Mouse (Mus musculus) CH12.LX (cell line): Measurements from ENCODE around the gene Mark2. TPM values are rescaled to one million over a fixed set of nuclear protein-coding genes. Genes with fewer than 3 reads are reported as not detected.

ENCODE experiments used
- DNase-seq: peaks from one replicate; pipeline ENCODE4 v3.0.0-alpha.2; 2013; ENCODE audit errors: extremely low read depth
- H3K27ac ChIP-seq: 2 replicates; pipeline ENCODE4 v1.5.1; 2012; ENCODE audit warnings: low read depth, mild to moderate bottlenecking, control low read depth, moderate library complexity; ENCODE audit not compliant: insufficient read depth
- H3K27me3 ChIP-seq: replicated peaks from 2 replicates; pipeline ENCODE3; 2012; ENCODE audit warnings: inconsistent platforms
- H3K36me3 ChIP-seq, 2 experiments: replicated peaks in 1 of 2; 2 replicates each; pipeline versions ENCODE3 to v1.6.1; 2012; ENCODE audit warnings: inconsistent platforms in 1 of 2, low read length in 1 of 2, mild to moderate bottlenecking in 1 of 2, mixed read lengths in 1 of 2, moderate library complexity in 1 of 2; ENCODE audit not compliant: control insufficient read depth in 1 of 2, insufficient read depth in 1 of 2
- H3K4me1 ChIP-seq, 2 experiments: 2 replicates each; pipeline ENCODE4 v1.6.1; 2012; ENCODE audit warnings: inconsistent platforms in 1 of 2, moderate library complexity in 1 of 2; ENCODE audit not compliant: insufficient read depth in 2 of 2, control insufficient read depth in 1 of 2
- H3K4me2 ChIP-seq: 2 replicates; pipeline ENCODE4 v1.6.1; 2012; ENCODE audit warnings: low read depth, mild to moderate bottlenecking, control low read depth; ENCODE audit not compliant: poor library complexity, insufficient read depth, severe bottlenecking
- H3K4me3 ChIP-seq, 3 experiments: fragments of 150-350 bp in 1 of 3; sonication (generic) in 1 of 3; replicated peaks in 1 of 3; 2 replicates each; pipeline versions ENCODE3 to v1.5.1; 2011 to 2012; ENCODE audit warnings: low read depth in 2 of 3, low read length in 2 of 3, mild to moderate bottlenecking in 2 of 3, moderate library complexity in 2 of 3, control low read depth in 1 of 3, improper control_type of control experiment in 1 of 3, inconsistent platforms in 1 of 3, mixed read lengths in 1 of 3; ENCODE audit not compliant: poor library complexity in 1 of 3
- H3K79me2 ChIP-seq: replicated peaks from 2 replicates; pipeline ENCODE4 v1.6.1; 2012; ENCODE audit warnings: mild to moderate bottlenecking, moderate library complexity; ENCODE audit not compliant: control insufficient read depth, poor library complexity, insufficient read depth, severe bottlenecking; ENCODE audit errors: extremely low read depth
- H3K9ac ChIP-seq: 2 replicates; pipeline ENCODE4 v1.6.1; 2012; ENCODE audit warnings: low read depth, mild to moderate bottlenecking, control low read depth, moderate library complexity; ENCODE audit not compliant: insufficient read depth
- H3K9me3 ChIP-seq: replicated peaks from 2 replicates; pipeline ENCODE3; 2012; ENCODE audit warnings: low read length, inconsistent platforms, mixed read lengths
- BHLHE40 ChIP-seq: IDR thresholded peaks from 2 replicates; pipeline ENCODE4 v1.6.1; 2011; ENCODE audit warnings: mild to moderate bottlenecking, low read depth, low read length, improper control_type of control experiment
- CHD1 ChIP-seq: IDR thresholded peaks from 2 replicates; pipeline ENCODE4 v1.6.1; 2012; ENCODE audit warnings: low read depth, low read length, improper control_type of control experiment, inconsistent platforms
- CHD2 ChIP-seq: IDR thresholded peaks from 2 replicates; pipeline ENCODE4 v1.6.1; 2011; ENCODE audit warnings: low read length, improper control_type of control experiment
- E2F4 ChIP-seq: IDR thresholded peaks from 2 replicates; pipeline ENCODE4 v1.6.1; 2011; ENCODE audit warnings: low read depth, low read length, improper control_type of control experiment; ENCODE audit not compliant: insufficient replicate concordance
- ELF1 ChIP-seq: IDR thresholded peaks from 2 replicates; pipeline ENCODE4 v1.6.1; 2014; ENCODE audit warnings: low read depth, mild to moderate bottlenecking, inconsistent platforms, low read length, improper control_type of control experiment
- EP300 ChIP-seq: IDR thresholded peaks from 2 replicates; pipeline ENCODE4 v1.6.1; 2011; ENCODE audit warnings: low read length, improper control_type of control experiment
- JUN ChIP-seq: IDR thresholded peaks from 2 replicates; pipeline ENCODE4 v1.6.1; 2011; ENCODE audit warnings: low read depth, mild to moderate bottlenecking, low read length, improper control_type of control experiment, moderate library complexity; ENCODE audit not compliant: insufficient read depth
- JUND ChIP-seq: conservative IDR thresholded peaks from 2 replicates; pipeline ENCODE4 v1.6.1; 2011; ENCODE audit warnings: low read depth, low read length, improper control_type of control experiment
- KAT2A ChIP-seq: IDR thresholded peaks from 2 replicates; pipeline ENCODE4 v1.6.1; 2012; ENCODE audit warnings: low read length, improper control_type of control experiment, inconsistent platforms; ENCODE audit not compliant: insufficient replicate concordance
- MAFK ChIP-seq: IDR thresholded peaks from 2 replicates; pipeline ENCODE4 v1.6.1; 2011; ENCODE audit warnings: low read length, improper control_type of control experiment; ENCODE audit not compliant: insufficient replicate concordance
- MEF2A ChIP-seq: IDR thresholded peaks from 2 replicates; pipeline ENCODE4 v1.6.1; 2014; ENCODE audit warnings: low read depth, mild to moderate bottlenecking, inconsistent platforms, low read length, improper control_type of control experiment, borderline replicate concordance
- MXI1 ChIP-seq: IDR thresholded peaks from 2 replicates; pipeline ENCODE4 v1.6.1; 2011; ENCODE audit warnings: mild to moderate bottlenecking, low read depth, low read length, improper control_type of control experiment
- NRF1 ChIP-seq: IDR thresholded peaks from 2 replicates; pipeline ENCODE4 v1.6.1; 2014; ENCODE audit warnings: low read depth, mild to moderate bottlenecking, inconsistent platforms, low read length, improper control_type of control experiment, moderate library complexity
- POLR2A ChIP-seq: IDR thresholded peaks from 2 replicates; pipeline ENCODE4 v1.6.1; 2011; ENCODE audit warnings: low read depth, mild to moderate bottlenecking, improper control_type of control experiment, low read length
- RAD21 ChIP-seq: IDR thresholded peaks from 2 replicates; pipeline ENCODE4 v1.6.1; 2011; ENCODE audit warnings: low read depth, mild to moderate bottlenecking, low read length, improper control_type of control experiment, moderate library complexity
- SIN3A ChIP-seq: IDR thresholded peaks from 2 replicates; pipeline ENCODE4 v1.6.1; 2012; ENCODE audit warnings: low read length, improper control_type of control experiment, inconsistent platforms
- TCF12 ChIP-seq: IDR thresholded peaks from 2 replicates; pipeline ENCODE4 v1.6.1; 2014; ENCODE audit warnings: low read depth, mild to moderate bottlenecking, inconsistent platforms, low read length, improper control_type of control experiment
- ZC3H11A ChIP-seq: IDR thresholded peaks from 2 replicates; pipeline ENCODE4 v1.6.1; 2012; ENCODE audit warnings: low read depth, mild to moderate bottlenecking, inconsistent platforms, low read length, improper control_type of control experiment
- ZKSCAN1 ChIP-seq: IDR thresholded peaks from 2 replicates; pipeline ENCODE4 v1.6.1; 2012; ENCODE audit warnings: low read depth, inconsistent platforms, low read length, improper control_type of control experiment, borderline replicate concordance
- ZMIZ1 ChIP-seq: IDR thresholded peaks from 2 replicates; pipeline ENCODE4 v1.6.1; 2012; ENCODE audit warnings: low read depth, mild to moderate bottlenecking, inconsistent platforms, low read length, improper control_type of control experiment
- ZNF384 ChIP-seq: IDR thresholded peaks from 2 replicates; pipeline ENCODE4 v1.6.1; 2012; ENCODE audit warnings: low read depth, low read length, improper control_type of control experiment, inconsistent platforms
- dilution Hi-C: fragments of 300-500 bp; cut with MboI; formaldehyde crosslinking; loops from 2 replicates; pipeline ENCODE4 v1.14.3; 2020; ENCODE audit warnings: low sequenced_read_pairs; ENCODE audit not compliant: extremely low pct_unique_long_range_greater_than_20kb, extremely low pct_ligation_motif_present
- in situ Hi-C: fragments of 300-500 bp; cut with MboI; formaldehyde crosslinking; loops from 3 replicates; pipeline ENCODE4 v1.14.3; 2019; ENCODE audit warnings: low sequenced_read_pairs, low pct_ligation_motif_present, low pct_unique_long_range_greater_than_20kb, mixed read lengths
- polyA plus RNA-seq: library from polyadenylated mRNA; unstranded; fragments of >175 nt; gene quantifications from 2 replicates; pipeline ENCODE4 v1.2.1, GENCODE M21; 2012; ENCODE audit warnings: low read depth; ENCODE audit not compliant: insufficient read length
- total RNA-seq, 2 experiments: library from RNA; depleted of rRNA; stranded (reverse); fragments of 300-350 nt in 1 of 2; fragments of >200 nt in 1 of 2; gene quantifications; 2 replicates each; pipeline ENCODE4 v1.2.3; 2012 to 2014

The Mark2 gene
- total and polyA plus RNA-seq, 3 experiments: 8.1 to 34.4 (median 19.0) TPM

GRCm38 (mm10) chr19:7276796-7277195, 64.9 kb downstream of the Mark2 start:
- Histone ChIP-seq H3K4me3 (no peak overlapping the region), H3K9ac (no peak overlapping the region), H3K36me3 (peaks cover 63 to 98% of the 10 kb centered on the region in 2 experiments), H3K79me2 (no peaks in the 10 kb centered on the region), H3K27ac (no peak overlapping the region), H3K4me1 (peaks cover 0 to 25% of the 10 kb centered on the region in 2 experiments; a peak in 2 of 4 replicates), H3K9me3 (peaks cover 4% of the 10 kb centered on the region), H3K27me3 (no peaks in the 10 kb centered on the region), H3K4me2 (no peak overlapping the region)
- in situ Hi-C loops (no loop called here), dilution Hi-C loops (no loop called here)
- TF ChIP-seq EP300 (no peak), ZNF384 (no peak), ZMIZ1 (no peak), MEF2A (no peak), ELF1 (no peak), KAT2A (no peak), TCF12 (no peak), JUN (no peak), E2F4 (no peak), CHD2 (no peak), POLR2A (no peak), JUND (no peak), BHLHE40 (no peak), ZC3H11A (no peak), MXI1 (no peak), SIN3A (no peak)
- DNase-seq: no peak

GRCm38 (mm10) chr19:7276053-7276659, 65.5 kb downstream of the Mark2 start:
- in situ Hi-C loops: no loop called here

More at GRCm38 (mm10) chr19:7276053-7276659, 65.5 kb downstream of the Mark2 start:
- H3K4me2 ChIP-seq: no peak overlapping the region
- DNase-seq: no peak
- H3K9me3 ChIP-seq: peaks cover 4% of the 10 kb centered on the region
- peaks cover 60 to 97% of the 10 kb centered on the region in 2 experiments for H3K36me3 ChIP-seq
- H3K79me2 ChIP-seq: no peaks in the 10 kb centered on the region
- H3K4me1 ChIP-seq: peaks cover 0 to 25% of the 10 kb centered on the region in 2 experiments; a peak in 2 of 4 replicates
- H3K4me3 ChIP-seq: no peak overlapping the region
- H3K9ac ChIP-seq: no peak overlapping the region
- H3K27me3 ChIP-seq: no peaks in the 10 kb centered on the region
- dilution Hi-C loops: no loop called here
- H3K27ac ChIP-seq: no peak overlapping the region
- no peak for TF ChIP-seq ZMIZ1
- no peak for TF ChIP-seq JUN
- no peak for TF ChIP-seq CHD1
- TF ChIP-seq E2F4: no peak
- no peak for TF ChIP-seq NRF1
- TF ChIP-seq RAD21: no peak
- TF ChIP-seq ZKSCAN1: no peak
- no peak for TF ChIP-seq MAFK
